Mouse (Mus musculus) urinary bladder, postnatal 36 days (tissue): ENCODE results near the gene Tas2r130.
"Not testable (repeated sequence)": the region's sequence is repeated elsewhere in the genome, so short reads cannot be mapped to it uniquely, and the experiment has no call there.

Experiments used
- DNase-seq, 2 experiments: peaks; one replicate each; pipeline ENCODE4 v3.0.0; 2022; ENCODE audit warnings: low spot score in 2 of 2, mixed read lengths in 1 of 2

Gene Tas2r130

GRCm38 (mm10) chr6:131630812-131631211 is at the start of gene Tas2r130:
Tas2r130 (minus strand) TSS chr6:131630912.
- no peak for DNase-seq

- no peak for DNase-seq
Observed at GRCm38 (mm10) chr6:131678786-131679185, 48.1 kb upstream of the Tas2r130 start, which contains the start of gene Tas2r106. Tas2r106 (minus strand) TSS chr6:131678886.

GRCm38 (mm10) chr6:131660049-131660448 is 29.3 kb upstream of the Tas2r130 start, which contains the start of gene Tas2r107:
Tas2r107 (minus strand) TSS chr6:131660149.
- DNase-seq, result no peak

GRCm38 (mm10) chr6:131609956-131610355 is 20.8 kb downstream of the Tas2r130 start:
- DNase-seq, result not testable (repeated sequence)

DNA sequence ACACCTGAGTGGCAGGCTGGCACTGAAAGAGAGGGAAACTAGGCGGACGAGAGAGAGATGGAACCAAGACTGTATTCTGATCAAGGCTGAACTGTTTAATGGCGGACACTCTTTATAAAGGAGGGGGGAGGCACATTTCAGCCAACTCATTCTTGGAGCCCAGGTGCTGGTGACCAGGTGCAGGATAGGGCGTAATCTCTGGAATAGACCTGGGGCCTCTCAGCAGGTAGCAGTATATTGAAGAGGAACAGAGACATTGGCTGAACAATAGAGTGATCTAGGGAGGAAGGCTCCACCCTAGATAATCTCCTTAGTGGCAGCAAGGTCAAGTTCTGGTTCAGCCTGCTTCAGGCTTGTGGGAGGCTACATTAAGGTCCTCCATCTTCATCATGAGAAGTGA is 25.9 kb downstream of the Tas2r130 start:
- no peak for DNase-seq
